Mouse (Mus musculus) lung, adult 18-20 months (tissue): Measurements from ENCODE around the gene Ttc30a1.
A peak's percentile ranks its signal among the peaks of the same experiment; 100 is the strongest.

ENCODE experiments used
- DNase-seq, 2 experiments: peaks; one replicate each; pipeline ENCODE4 v3.0.0; 2022; ENCODE audit warnings: mixed read lengths in 2 of 2

The Ttc30a1 gene

DNA sequence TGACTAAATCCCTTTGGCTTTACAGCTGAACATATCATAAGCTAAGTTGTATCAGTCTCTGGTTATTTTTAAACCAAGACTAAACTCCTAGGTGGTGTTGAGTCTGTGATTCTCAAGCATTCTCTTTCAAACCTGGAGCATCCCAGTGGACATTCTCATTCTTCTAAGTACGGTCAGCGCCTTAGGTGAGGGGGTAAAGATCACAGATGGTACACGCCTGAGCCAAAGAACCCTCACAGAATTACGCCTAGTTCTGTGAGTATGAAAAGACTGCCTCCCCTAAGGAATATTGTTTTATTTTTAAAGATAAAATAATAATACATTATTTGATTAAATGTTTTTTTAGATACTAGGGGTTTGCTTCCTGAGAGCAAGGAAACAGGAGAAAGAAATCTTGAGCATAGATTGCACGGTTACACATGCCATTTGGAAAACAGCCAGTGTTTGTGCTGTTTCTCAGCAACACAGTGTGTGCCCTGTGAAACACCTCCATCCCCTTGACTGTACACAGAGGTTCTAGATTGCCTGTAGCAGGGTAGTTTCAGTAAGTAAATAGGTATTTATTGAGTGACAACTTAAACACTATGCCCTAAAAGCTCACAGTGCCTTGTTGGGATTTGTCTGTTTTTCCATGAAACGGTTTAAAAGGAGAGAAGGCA, 51.9 kb downstream of the Ttc30a1 start:
- DNase-seq = peak in 1 of 2 experiments; percentile 30

DNA sequence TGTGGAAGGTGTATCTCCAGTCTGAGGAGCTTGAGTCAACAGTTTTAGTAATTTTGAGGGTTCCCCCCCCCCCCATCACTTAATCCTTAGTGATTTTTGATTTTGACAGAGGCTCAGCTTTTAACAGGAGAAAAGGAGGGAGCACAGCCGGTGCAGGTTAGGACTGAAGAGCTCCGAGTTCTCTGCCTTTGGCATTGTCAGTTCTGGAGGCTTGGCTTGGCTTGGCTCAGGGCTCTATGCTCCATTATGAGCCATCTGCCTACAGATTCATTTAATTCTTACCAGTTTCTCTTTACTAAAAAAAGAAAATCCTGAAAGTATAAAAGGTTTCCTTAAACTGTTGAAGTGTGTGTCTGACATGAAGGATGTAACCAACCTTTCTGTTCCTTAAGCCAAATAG, 52.6 kb downstream of the Ttc30a1 start:
- DNase-seq = no peak
